ENCODE assay signal across 14 mouse cellular contexts in genomic region chr17:31865636-31866035, GRCm38 (mm10). TPM values are rescaled to one million over a fixed set of nuclear protein-coding genes. Genes with fewer than 3 reads are reported as not detected.
A peak's percentile ranks its signal among the peaks of the same experiment; 100 is the strongest.
DNase-seq lines count a peak whose midpoint lies in the region; ATAC-seq lines count a peak whose summit lies in the region.
"Had no signal": no experiment of that assay in that cellular context is flagged by ENCODE, and none has a peak within 500 bp of the region (broad histone marks: within the 10 kb centered on the region; RNA-seq: fewer than 3 reads in every experiment).

No protein-coding gene starts in this region.

- H3K9ac ChIP-seq in forebrain, embryonic 11.5 days (ENCODE audit: low read length) = no peak overlapping the region
- no peak overlapping the region for H3K9ac ChIP-seq in forebrain, embryonic 15.5 days (replicated peaks)
- no peak overlapping the region for H3K9ac ChIP-seq in intestine, embryonic 15.5 days
- H3K9ac ChIP-seq in intestine, embryonic 16.5 days (ENCODE audit: low read depth, low read length) = no peak overlapping the region
- H3K9ac ChIP-seq: neural tube, embryonic 13.5 days had no signal

- ATAC-seq in forebrain, embryonic 11.5 days (replicated peaks; ENCODE audit: low FRiP score) = no peak
- ATAC-seq in forebrain, embryonic 15.5 days (replicated peaks) = no peak
- no peak for ATAC-seq in intestine, embryonic 15.5 days
- ATAC-seq in intestine, embryonic 16.5 days = no peak
- no peak for ATAC-seq in megakaryocyte progenitor cell, adult 5-6 weeks (replicated peaks; ENCODE audit: poor library complexity)
- ATAC-seq: forebrain, embryonic 14.5 days had no signal

- no peaks in the 10 kb centered on the region for H3K4me1 ChIP-seq in forebrain, embryonic 11.5 days (replicated peaks; ENCODE audit: control insufficient read depth, insufficient read depth, low read length)
- H3K4me1 ChIP-seq in forebrain, embryonic 15.5 days = no peaks in the 10 kb centered on the region
- peaks cover 8% of the 10 kb centered on the region; the same call in 1 of the 2 replicates for H3K4me1 ChIP-seq in intestine, embryonic 15.5 days (replicated peaks)
- peaks cover 6% of the 10 kb centered on the region; the same call in 1 of the 2 replicates for H3K4me1 ChIP-seq in intestine, embryonic 16.5 days (ENCODE audit: control insufficient read depth, insufficient read depth, low read length)
- H3K4me1 ChIP-seq: neural tube, embryonic 13.5 days had no signal

- no peak overlapping the region for H3K27ac ChIP-seq in forebrain, embryonic 11.5 days (ENCODE audit: low read depth, low read length)
- H3K27ac ChIP-seq in forebrain, embryonic 15.5 days (replicated peaks) = no peak overlapping the region
- H3K27ac ChIP-seq in intestine, embryonic 15.5 days = peak overlapping the region; percentile 40; the same call in 1 of the 2 replicates
- H3K27ac ChIP-seq in intestine, embryonic 16.5 days (ENCODE audit: low read length) = no peak overlapping the region
- H3K27ac ChIP-seq: neural tube, embryonic 13.5 days had no signal

- no peaks in the 10 kb centered on the region for H3K27me3 ChIP-seq in forebrain, embryonic 11.5 days (ENCODE audit: control insufficient read depth, insufficient read depth, low read length)
- H3K27me3 ChIP-seq in forebrain, embryonic 15.5 days = no peaks in the 10 kb centered on the region
- H3K27me3 ChIP-seq in intestine, embryonic 15.5 days (replicated peaks) = no peaks in the 10 kb centered on the region
- H3K27me3 ChIP-seq in intestine, embryonic 16.5 days (replicated peaks; ENCODE audit: control insufficient read depth, insufficient read depth, low read length) = no peaks in the 10 kb centered on the region
- H3K27me3 ChIP-seq: neural tube, embryonic 13.5 days had no signal

- WGBS in forebrain, embryonic 11.5 days = 87% methylated on average over 7 of the region's 7 CpGs
- 65% methylated on average over 7 of the region's 7 CpGs for WGBS in forebrain, embryonic 15.5 days
- 64% methylated on average over 7 of the region's 7 CpGs for WGBS in intestine, embryonic 15.5 days
- 71% methylated on average over 7 of the region's 7 CpGs for WGBS in intestine, embryonic 16.5 days

- no peaks in the 10 kb centered on the region for H3K9me3 ChIP-seq in forebrain, embryonic 11.5 days (ENCODE audit: control insufficient read depth, low read length)
- no peaks in the 10 kb centered on the region for H3K9me3 ChIP-seq in forebrain, embryonic 15.5 days
- H3K9me3 ChIP-seq in intestine, embryonic 15.5 days = no peaks in the 10 kb centered on the region
- no peaks in the 10 kb centered on the region for H3K9me3 ChIP-seq in intestine, embryonic 16.5 days (ENCODE audit: control insufficient read depth, low read length)
- H3K9me3 ChIP-seq: neural tube, embryonic 13.5 days had no signal

- no peak overlapping the region for H3K4me3 ChIP-seq in forebrain, embryonic 11.5 days (ENCODE audit: low read depth, low read length)
- H3K4me3 ChIP-seq in forebrain, embryonic 15.5 days = no peak overlapping the region
- no peak overlapping the region for H3K4me3 ChIP-seq in intestine, embryonic 15.5 days (replicated peaks)
- no peak overlapping the region for H3K4me3 ChIP-seq in intestine, embryonic 16.5 days (ENCODE audit: low read length)
- H3K4me3 ChIP-seq: neural tube, embryonic 13.5 days had no signal

- peak; percentile 41 for DNase-seq in forebrain, embryonic 11.5 days (ENCODE audit: low spot score)
- DNase-seq in right cerebral cortex, postnatal 4 days = peak; percentile 1
- DNase-seq in right cerebral cortex, postnatal 14 days = no peak
- peak; percentile 41 to 59 for DNase-seq in urinary bladder, postnatal 4 days (ENCODE audit: low spot score in 2 of 2)
- DNase-seq: adrenal gland, postnatal 36 days; right cerebral cortex, adult 18-20 months; thymus, postnatal 25 days had no signal

- no peaks in the 10 kb centered on the region for H3K36me3 ChIP-seq in forebrain, embryonic 11.5 days (ENCODE audit: control insufficient read depth, insufficient read depth, low read length)
- H3K36me3 ChIP-seq in forebrain, embryonic 15.5 days = no peaks in the 10 kb centered on the region
- no peaks in the 10 kb centered on the region for H3K36me3 ChIP-seq in intestine, embryonic 15.5 days
- H3K36me3 ChIP-seq in intestine, embryonic 16.5 days (ENCODE audit: control insufficient read depth, insufficient read depth, low read length) = no peaks in the 10 kb centered on the region
- H3K36me3 ChIP-seq: neural tube, embryonic 13.5 days had no signal

- H3K4me2 ChIP-seq in forebrain, embryonic 11.5 days (ENCODE audit: low read depth, low read length, severe bottlenecking) = no peak overlapping the region
- no peak overlapping the region for H3K4me2 ChIP-seq in forebrain, embryonic 15.5 days (replicated peaks)
- H3K4me2 ChIP-seq in intestine, embryonic 15.5 days (replicated peaks) = no peak overlapping the region
- no peak overlapping the region for H3K4me2 ChIP-seq in intestine, embryonic 16.5 days (ENCODE audit: low read depth, low read length)
- H3K4me2 ChIP-seq: liver, embryonic 11.5 days; neural tube, embryonic 13.5 days had no signal

RNA-seq across cellular contexts. Expression of gene Sik1, which starts 10.0 kb away (rescaled TPM):
- polyA plus RNA-seq in forebrain, embryonic 11.5 days (2014; fragmentation: Nextera tagmentation; extraction: Ambion mirVana) = 15.6 and 16.7 TPM in 2 replicates
- polyA plus RNA-seq in forebrain, embryonic 15.5 days (2015; fragmentation: Nextera tagmentation; extraction: Ambion mirVana) = 17.3 and 24.5 TPM in 2 replicates
- 8.8 and 9.2 TPM in 2 replicates for polyA plus RNA-seq in intestine, embryonic 15.5 days (2015; fragmentation: Nextera tagmentation; extraction: Ambion mirVana)
- polyA plus RNA-seq in intestine, embryonic 16.5 days (2015; fragmentation: Nextera tagmentation; extraction: Ambion mirVana) = 5.7 and 5.8 TPM in 2 replicates
- 10.9 and 13.8 TPM in 2 replicates for total RNA-seq in megakaryocyte progenitor cell, adult 5-6 weeks (2015)
- 11.5 and 15.1 TPM in 2 replicates for total RNA-seq in megakaryocyte progenitor cell, adult 5-6 weeks (2017)
